ENCODE assay signal across 28 mouse cellular contexts in the genomic region with DNA sequence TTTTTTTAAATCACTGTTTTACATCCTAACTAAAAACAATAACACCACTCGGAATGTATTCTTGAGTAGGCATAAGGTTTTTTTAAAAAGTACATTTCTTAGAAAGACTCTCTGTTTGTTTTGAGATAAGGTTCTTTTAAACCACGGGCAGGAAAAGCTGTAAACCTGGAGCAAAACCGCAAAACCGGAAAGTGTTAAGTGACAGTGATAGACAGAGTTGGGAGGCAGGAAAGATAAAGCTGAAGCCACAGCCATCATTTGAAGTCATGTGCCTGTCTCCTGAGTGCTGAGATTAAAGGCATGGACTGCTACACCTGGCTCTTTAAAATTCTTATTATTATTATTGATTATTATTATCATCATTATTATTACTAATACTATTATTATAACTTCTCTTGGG. TPM values are rescaled to one million over a fixed set of nuclear protein-coding genes. Genes with fewer than 3 reads are reported as not detected.
DNase-seq lines count a peak whose midpoint lies in the region; ATAC-seq and TF ChIP-seq lines count a peak whose summit lies in the region.
"Had no signal": no experiment of that assay in that cellular context is flagged by ENCODE, and none has a peak within 500 bp of the region (broad histone marks: within the 10 kb centered on the region; RNA-seq: fewer than 3 reads in every experiment).

No protein-coding gene starts in this region.

- H3K36me3 ChIP-seq in E14TG2a.4 (ENCODE audit: insufficient read depth, low read length), result no peaks in the 10 kb centered on the region
- H3K36me3 ChIP-seq: embryonic facial prominence, embryonic 13.5 days; embryonic facial prominence, embryonic 15.5 days; forebrain, embryonic 10.5 days; forebrain, embryonic 12.5 days had no signal

- no peaks in the 10 kb centered on the region for H3K9me3 ChIP-seq in E14TG2a.4 (ENCODE audit: low read length)
- H3K9me3 ChIP-seq: embryonic facial prominence, embryonic 13.5 days; embryonic facial prominence, embryonic 15.5 days had no signal

- H3K4me1 ChIP-seq in E14TG2a.4 (replicated peaks; ENCODE audit: low read depth, low read length), result peaks cover 66% of the 10 kb centered on the region
- H3K4me1 ChIP-seq: embryonic facial prominence, embryonic 13.5 days; embryonic facial prominence, embryonic 15.5 days; forebrain, embryonic 12.5 days had no signal

- no peak for DNase-seq in frontal cortex, postnatal 25 days (ENCODE audit: low spot score in 2 of 2)
- no peak for DNase-seq in retina, postnatal 1 day
- DNase-seq in heart, postnatal 25 days (ENCODE audit: low spot score), result no peak
- DNase-seq: adrenal gland, adult 2 months; adrenal gland, postnatal 10 days; adrenal gland, postnatal 25 days; B cell, adult 2 months; cerebellum, adult 11 months; cerebellum, adult 18-20 months; cerebellum, adult 8-10 months; cerebellum, adult 9-11 months; cerebellum, postnatal 14 days; cerebellum, postnatal 36 days; embryo, embryonic 11 days had no signal

- H3K27me3 ChIP-seq in E14TG2a.4 (ENCODE audit: insufficient read depth, low read length), result no peaks in the 10 kb centered on the region
- H3K27me3 ChIP-seq: CH12.LX; embryonic facial prominence, embryonic 13.5 days; embryonic facial prominence, embryonic 15.5 days; forebrain, embryonic 12.5 days had no signal

- ATAC-seq in hematopoietic stem cell, adult 5-6 weeks (replicated peaks in 1 of 2; ENCODE audit: insufficient read depth in 1 of 2, low FRiP score in 2 of 2, low TSS enrichment in 1 of 2, low read depth in 1 of 2, poor library complexity in 2 of 2, severe bottlenecking in 2 of 2), result peak; percentile 20 to 72
- ATAC-seq: CD4-positive, CD25-positive, alpha-beta regulatory T cell, adult 4 months; forebrain, embryonic 14.5 days; forebrain, embryonic 16.5 days had no signal

- H3K4me3 ChIP-seq in E14TG2a.4 (replicated peaks; ENCODE audit: low read length), result peak overlapping the region; percentile 56; the same call in 1 of the 2 replicates
- H3K4me3 ChIP-seq: embryonic facial prominence, embryonic 13.5 days; embryonic facial prominence, embryonic 15.5 days; erythroblast, embryonic 14.5 days; forebrain, embryonic 10.5 days; forebrain, embryonic 12.5 days had no signal

- intact Hi-C loops in heart, postnatal 25 days (cut with DNase I), result no loop called here

- no peak for TF ChIP-seq CTCF in E14TG2a.4 (conservative IDR thresholded peaks at IDR 0.05; ENCODE audit: low read length)

RNA-seq across cellular contexts. Expression of a gene that starts 5.6 kb away (rescaled TPM):
- total RNA-seq in hematopoietic stem cell, adult 5-6 weeks (2017), result not detected in 2 replicates
- total RNA-seq in heart, postnatal 25 days (2021), result not detected
- total RNA-seq: adrenal gland, adult 2 months; adrenal gland, postnatal 25 days; MEL had no signal

RNA-seq across cellular contexts. Expression of a gene that starts 25.0 kb away (rescaled TPM):
- total RNA-seq in hematopoietic stem cell, adult 5-6 weeks (2017), result not detected in 2 replicates
- not detected for total RNA-seq in heart, postnatal 25 days (2021)
- total RNA-seq: adrenal gland, adult 2 months; adrenal gland, postnatal 10 days; adrenal gland, postnatal 25 days; adrenal gland, postnatal 4 days; CH12.LX; ES-E14; MEL had no signal

RNA-seq across cellular contexts. Expression of a gene that starts 35.9 kb away (rescaled TPM):
- total RNA-seq in hematopoietic stem cell, adult 5-6 weeks (2017), result not detected in 2 replicates
- total RNA-seq in heart, postnatal 25 days (2021), result not detected
- total RNA-seq: adrenal gland, adult 2 months; adrenal gland, postnatal 10 days; adrenal gland, postnatal 25 days; adrenal gland, postnatal 4 days; CH12.LX; ES-E14; MEL had no signal

RNA-seq across cellular contexts. Expression of a gene that starts 45.0 kb away (rescaled TPM):
- not detected in 2 replicates for total RNA-seq in hematopoietic stem cell, adult 5-6 weeks (2017)
- not detected for total RNA-seq in heart, postnatal 25 days (2021)
- total RNA-seq: adrenal gland, adult 2 months; adrenal gland, postnatal 10 days; adrenal gland, postnatal 25 days; adrenal gland, postnatal 4 days; CH12.LX; MEL had no signal

RNA-seq across cellular contexts. Expression of a gene that starts 50.4 kb away (rescaled TPM):
- total RNA-seq in hematopoietic stem cell, adult 5-6 weeks (2017), result not detected in 2 replicates
- not detected for total RNA-seq in heart, postnatal 25 days (2021)
- total RNA-seq: adrenal gland, adult 2 months; adrenal gland, postnatal 10 days; adrenal gland, postnatal 25 days; adrenal gland, postnatal 4 days; CH12.LX; ES-E14; MEL had no signal
